Mouse (Mus musculus) liver, embryonic 18 days (tissue): ENCODE data around the gene Hexa. TPM values are rescaled to one million over a fixed set of nuclear protein-coding genes. Genes with fewer than 3 reads are reported as not detected.

Experiments
- polyA plus RNA-seq: library from polyadenylated mRNA; depleted of rRNA; stranded (reverse); fragments of >200 nt; gene quantifications from 2 replicates; pipeline ENCODE4 v1.2.3, GENCODE M21; 2012; rRNA removed

The Hexa gene
- polyA plus RNA-seq, result 27.6 and 29.3 TPM in 2 replicates

GRCm38 (mm10) chr9:59539441-59540137, at the start of gene Hexa, which contains the start of gene Tmem202:
TSS of gene Hexa (plus strand) at chr9:59539540.
TSS of gene Tmem202 (minus strand) at chr9:59539847.

GRCm38 (mm10) chr9:59577844-59578504, 38.6 kb downstream of the Hexa start, which contains the start of gene Celf6:
TSS of gene Celf6 (plus strand) at chr9:59577917.

Other genes starting within 250 kb of the Hexa start
- gene Adpgk, start 248.0 kb upstream of the Hexa start, polyA plus RNA-seq, result 26.8 and 36.0 TPM in 2 replicates
- gene Bbs4, start 186.0 kb upstream of the Hexa start, polyA plus RNA-seq, result 1.2 and 1.4 TPM in 2 replicates
- gene Arih1, start 52.9 kb upstream of the Hexa start, polyA plus RNA-seq, result 12.9 and 13.3 TPM in 2 replicates
- gene Tmem202, start 307 bp downstream of the Hexa start, polyA plus RNA-seq, result 0.07 and 0.11 TPM in 2 replicates
- gene Celf6, start 38.4 kb downstream of the Hexa start, polyA plus RNA-seq, result not detected in 2 replicates
- gene Parp6, start 77.7 kb downstream of the Hexa start, polyA plus RNA-seq, result 6.4 and 7.6 TPM in 2 replicates
- gene Pkm, start 116.8 kb downstream of the Hexa start, polyA plus RNA-seq, result 137 and 139 TPM in 2 replicates
- gene Gramd2, start 140.6 kb downstream of the Hexa start, polyA plus RNA-seq, result 0.67 and 0.74 TPM in 2 replicates
- 1.1 and 1.4 TPM in 2 replicates for gene Senp8, start 211.2 kb downstream of the Hexa start, polyA plus RNA-seq
- 2.0 and 2.3 TPM in 2 replicates for gene Myo9a, start 211.4 kb downstream of the Hexa start, polyA plus RNA-seq